Mouse (Mus musculus) heart, embryonic 10.5 days (tissue): ENCODE measurements around the gene Tmem9. TPM values are rescaled to one million over a fixed set of nuclear protein-coding genes. Genes with fewer than 3 reads are reported as not detected.
A peak's percentile ranks its signal among the peaks of the same experiment; 100 is the strongest.

ENCODE experiments used
- DNase-seq: peaks from one replicate; pipeline ENCODE4 v3.0.0-alpha.2; 2017; ENCODE audit warnings: low spot score
- H3K27ac ChIP-seq: fragments of 300-500 bp; sonication (generic); 2 replicates; pipeline ENCODE4 v1.5.1; 2016; ENCODE audit warnings: mild to moderate bottlenecking
- H3K27me3 ChIP-seq: fragments of 300-500 bp; sonication (generic); 2 replicates; pipeline ENCODE4 v1.6.1; 2016; ENCODE audit warnings: mild to moderate bottlenecking; ENCODE audit not compliant: poor library complexity, insufficient read depth, severe bottlenecking
- H3K36me3 ChIP-seq: fragments of 300-500 bp; sonication (generic); 2 replicates; pipeline ENCODE4 v1.6.1; 2016; ENCODE audit warnings: mild to moderate bottlenecking, moderate library complexity
- H3K4me1 ChIP-seq: fragments of 300-500 bp; sonication (generic); 2 replicates; pipeline ENCODE4 v1.6.1; 2016; ENCODE audit warnings: mild to moderate bottlenecking
- H3K4me3 ChIP-seq: fragments of 300-500 bp; sonication (generic); 2 replicates; pipeline ENCODE4 v1.5.1; 2016; ENCODE audit warnings: mild to moderate bottlenecking, moderate library complexity
- H3K9me3 ChIP-seq: fragments of 300-500 bp; sonication (generic); 2 replicates; pipeline ENCODE4 v1.6.1; 2016; ENCODE audit warnings: mild to moderate bottlenecking, moderate library complexity
- WGBS: fragments of 180-500 bp; shearing (Covaris S2); methylation state at CpG from one replicate; pipeline ENCODE4 v1.1.7; 2016; 5-methylcytosine and 5-hydroxymethylcytosine counted together
- polyA plus RNA-seq: library from polyadenylated mRNA; unstranded; fragments of >200 nt; fragmentation: Nextera tagmentation; extraction: Ambion mirVana; gene quantifications from 2 replicates; pipeline ENCODE4 v1.2.1, GENCODE M21; 2016

Tmem9 gene
- polyA plus RNA-seq, 1 experiment from 2014 or later: 166 TPM

DNA sequence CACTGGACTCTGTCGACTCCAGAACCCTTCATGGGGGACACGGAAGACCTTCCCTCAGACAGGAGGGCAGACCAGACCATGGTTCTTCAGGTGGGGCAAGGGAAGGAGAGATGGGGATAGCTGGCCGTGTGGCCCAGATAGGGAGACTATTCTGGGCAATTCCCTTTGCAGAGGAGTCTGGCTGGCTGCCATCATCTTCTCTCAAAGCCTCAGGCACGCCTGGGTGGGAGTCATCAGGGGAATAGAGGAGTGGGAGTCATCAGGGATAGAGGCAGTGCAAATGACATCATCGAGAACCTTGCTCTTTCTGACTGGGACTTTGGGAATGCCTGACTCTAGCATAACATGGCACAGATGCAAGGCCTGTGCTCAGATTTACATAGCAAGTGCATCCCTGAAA is 56.0 kb downstream of the Tmem9 start:
- WGBS: 46% methylated on average over 5 of the region's 5 CpGs

DNA sequence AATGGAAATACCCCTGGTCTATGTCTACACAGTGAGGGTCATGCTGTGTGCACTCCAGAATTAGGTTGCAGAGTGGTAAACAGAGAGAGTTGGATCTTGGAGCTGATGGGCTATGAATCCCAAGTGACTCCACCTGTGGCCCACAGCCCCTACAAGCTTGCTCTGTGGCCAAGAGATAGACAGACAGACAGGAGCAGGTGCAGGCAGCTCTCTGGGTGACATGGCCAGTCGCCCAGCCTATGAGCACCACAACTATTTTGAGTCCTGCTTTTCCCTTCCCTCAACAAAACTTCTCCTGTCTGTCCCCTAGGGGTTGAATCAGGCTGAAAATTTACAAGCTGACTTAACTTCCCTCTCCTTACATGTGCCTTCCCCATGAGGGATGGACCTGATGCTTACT is 58.7 kb downstream of the Tmem9 start:
- 59% methylated on average over 1 of the region's 1 CpGs for WGBS
- Histone ChIP-seq H3K4me3 (no peak overlapping the region), H3K4me1 (peaks cover 18% of the 10 kb centered on the region), H3K27ac (no peak overlapping the region), H3K27me3 (peaks cover 18% of the 10 kb centered on the region; the same call in 1 of the 2 replicates), H3K36me3 (no peaks in the 10 kb centered on the region), H3K9me3 (no peaks in the 10 kb centered on the region)
- DNase-seq: no peak

More for the DNA sequence above, 56.0 kb downstream of the Tmem9 start:
- Histone ChIP-seq H3K9me3 (no peaks in the 10 kb centered on the region), H3K4me1 (peaks cover 23% of the 10 kb centered on the region), H3K27me3 (peaks cover 11% of the 10 kb centered on the region; the same call in 1 of the 2 replicates), H3K36me3 (no peaks in the 10 kb centered on the region), H3K4me3 (no peak overlapping the region), H3K27ac (0 out of 2 replicates have a peak overlapping the region, but pooled peaks have one; percentile 7)
- no peak for DNase-seq

DNA sequence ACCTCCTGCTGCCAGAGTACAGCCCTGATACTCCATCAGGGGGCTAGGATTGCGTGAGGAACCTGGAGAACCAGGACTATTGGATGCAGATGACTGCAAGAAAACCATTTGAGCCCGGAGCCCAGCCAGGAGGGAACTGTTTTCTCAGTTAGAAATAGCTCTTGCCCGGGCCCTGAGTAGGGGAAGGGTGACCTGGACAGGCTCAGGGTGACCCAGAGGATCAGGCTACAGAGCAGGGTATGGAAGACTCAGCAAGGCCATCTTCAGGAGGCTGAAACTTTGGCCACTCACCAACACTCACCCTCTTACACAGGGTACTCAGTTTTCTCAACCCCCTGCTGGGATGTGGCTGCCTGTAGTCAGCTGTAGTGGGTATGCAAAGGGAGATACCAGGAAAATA is 59.6 kb downstream of the Tmem9 start:
- no peak for DNase-seq
- WGBS: 56% methylated on average over 3 of the region's 3 CpGs
- Histone ChIP-seq H3K27ac (no peak overlapping the region), H3K9me3 (no peaks in the 10 kb centered on the region), H3K36me3 (no peaks in the 10 kb centered on the region), H3K4me1 (peaks cover 17% of the 10 kb centered on the region), H3K4me3 (no peak overlapping the region), H3K27me3 (peaks cover 16% of the 10 kb centered on the region; the same call in 1 of the 2 replicates)

DNA sequence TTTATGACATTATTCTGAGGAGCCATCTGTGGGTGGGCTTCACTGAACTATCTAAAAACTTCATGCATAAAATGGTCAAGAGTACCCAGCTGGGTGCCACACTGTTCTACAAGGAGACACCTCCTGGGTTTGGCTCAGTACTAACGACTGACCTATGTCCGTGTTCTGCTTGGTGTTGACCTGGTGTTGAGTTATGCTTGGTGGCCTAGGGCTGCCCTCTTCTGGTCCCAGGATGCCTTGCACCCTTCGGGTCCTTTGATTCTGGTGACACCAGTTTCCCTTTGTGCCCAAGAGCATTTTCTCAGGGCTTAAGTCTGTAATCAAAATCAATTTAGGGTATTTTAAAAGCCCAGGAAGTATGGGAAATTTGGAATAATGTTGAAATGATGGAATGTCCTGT is 68.1 kb downstream of the Tmem9 start:
- H3K27ac ChIP-seq: no peak overlapping the region
- H3K9me3 ChIP-seq: no peaks in the 10 kb centered on the region
- 0 out of 2 replicates have a peak, but pooled peaks cover 4% of the 10 kb centered on the region for H3K4me1 ChIP-seq
- 4% methylated on average over 3 of the region's 3 CpGs for WGBS
- peaks cover 28% of the 10 kb centered on the region for H3K27me3 ChIP-seq
- H3K4me3 ChIP-seq: no peak overlapping the region
- H3K36me3 ChIP-seq: no peaks in the 10 kb centered on the region
- DNase-seq: no peak

DNA sequence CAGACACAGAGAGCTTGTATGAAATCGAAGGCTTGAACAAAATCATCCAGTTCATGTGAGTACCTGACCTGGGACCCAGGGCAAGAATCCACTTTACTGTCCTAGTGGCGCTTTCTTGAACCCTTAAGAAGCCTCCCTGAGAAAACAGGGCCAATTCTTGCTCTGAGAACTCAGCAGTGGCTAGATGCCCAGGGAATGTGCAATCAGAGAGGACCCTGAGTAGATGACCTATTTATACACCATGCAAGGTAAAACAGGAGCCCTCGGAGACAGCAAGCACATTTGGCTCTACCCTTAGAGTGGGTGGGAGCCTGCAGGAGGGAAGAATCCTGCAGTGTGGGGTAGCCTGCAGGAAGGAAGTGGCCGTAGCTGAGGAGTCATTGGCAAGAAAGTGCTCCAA is 69.7 kb downstream of the Tmem9 start:
- H3K4me1 ChIP-seq: 0 out of 2 replicates have a peak, but pooled peaks cover 4% of the 10 kb centered on the region
- no peaks in the 10 kb centered on the region for H3K9me3 ChIP-seq
- H3K27me3 ChIP-seq: peaks cover 28% of the 10 kb centered on the region
- H3K27ac ChIP-seq: no peak overlapping the region
- DNase-seq: no peak
- WGBS: 53% methylated on average over 4 of the region's 4 CpGs
- H3K4me3 ChIP-seq: no peak overlapping the region
- H3K36me3 ChIP-seq: no peaks in the 10 kb centered on the region

DNA sequence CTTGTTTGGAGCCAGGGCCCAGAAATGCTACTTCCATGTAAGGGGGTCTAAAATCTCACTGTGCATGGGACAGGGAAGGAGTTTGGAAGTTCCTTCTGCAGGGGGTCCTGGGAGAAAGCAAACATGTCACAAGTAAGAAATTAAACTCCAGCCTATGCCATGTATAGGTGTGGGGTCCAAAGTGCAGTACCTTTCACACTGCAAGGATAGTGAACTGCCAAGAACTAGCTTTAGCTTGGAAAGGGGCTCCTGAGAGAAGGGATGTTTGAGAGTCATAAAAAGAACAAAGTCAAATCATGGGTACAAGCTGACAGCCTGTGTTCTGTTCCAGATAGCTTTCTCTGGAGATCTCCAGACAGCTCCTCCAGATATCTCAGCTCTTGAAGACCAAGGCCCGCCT is 73.2 kb downstream of the Tmem9 start:
- peaks cover 29% of the 10 kb centered on the region for H3K27me3 ChIP-seq
- 76% methylated on average over 1 of the region's 1 CpGs for WGBS
- no peaks in the 10 kb centered on the region for H3K36me3 ChIP-seq
- no peak overlapping the region for H3K4me3 ChIP-seq
- H3K9me3 ChIP-seq: no peaks in the 10 kb centered on the region
- H3K27ac ChIP-seq: no peak overlapping the region
- H3K4me1 ChIP-seq: peaks cover 10% of the 10 kb centered on the region
- DNase-seq: no peak

Other genes with a start within 250 kb of the Tmem9 start
- gene Phlda3, start 242.0 kb upstream of the Tmem9 start, polyA plus RNA-seq: 63.2 and 65.3 TPM in 2 replicates
- 2,290 and 3,821 TPM in 2 replicates for gene Tnni1, start 228.7 kb upstream of the Tmem9 start, polyA plus RNA-seq
- 3.3 and 6.8 TPM in 2 replicates for gene Lad1, start 189.6 kb upstream of the Tmem9 start, polyA plus RNA-seq
- gene Tnnt2, start 171.8 kb upstream of the Tmem9 start, polyA plus RNA-seq: 2,168 and 3,634 TPM in 2 replicates
- gene Pkp1, start 88.9 kb upstream of the Tmem9 start, polyA plus RNA-seq: 0.04 TPM in 1 of 2 replicates, not detected in the other
- not detected in 2 replicates for gene Igfn1, start 1.8 kb upstream of the Tmem9 start, polyA plus RNA-seq
- gene Ascl5, start 42.7 kb downstream of the Tmem9 start, polyA plus RNA-seq: not detected in 2 replicates
- gene Cacna1s, start 44.6 kb downstream of the Tmem9 start, polyA plus RNA-seq: 1.3 and 1.6 TPM in 2 replicates
- gene Kif21b, start 123.2 kb downstream of the Tmem9 start, polyA plus RNA-seq: 4.6 and 5.4 TPM in 2 replicates
- gene Mroh3, start 204.7 kb downstream of the Tmem9 start, polyA plus RNA-seq: 0.11 TPM in 1 of 2 replicates, not detected in the other
- 2.5 and 7.9 TPM in 2 replicates for gene Inava, start 226.1 kb downstream of the Tmem9 start, polyA plus RNA-seq